Mouse (Mus musculus): ENCODE results near the gene Mcm2.

DNA sequence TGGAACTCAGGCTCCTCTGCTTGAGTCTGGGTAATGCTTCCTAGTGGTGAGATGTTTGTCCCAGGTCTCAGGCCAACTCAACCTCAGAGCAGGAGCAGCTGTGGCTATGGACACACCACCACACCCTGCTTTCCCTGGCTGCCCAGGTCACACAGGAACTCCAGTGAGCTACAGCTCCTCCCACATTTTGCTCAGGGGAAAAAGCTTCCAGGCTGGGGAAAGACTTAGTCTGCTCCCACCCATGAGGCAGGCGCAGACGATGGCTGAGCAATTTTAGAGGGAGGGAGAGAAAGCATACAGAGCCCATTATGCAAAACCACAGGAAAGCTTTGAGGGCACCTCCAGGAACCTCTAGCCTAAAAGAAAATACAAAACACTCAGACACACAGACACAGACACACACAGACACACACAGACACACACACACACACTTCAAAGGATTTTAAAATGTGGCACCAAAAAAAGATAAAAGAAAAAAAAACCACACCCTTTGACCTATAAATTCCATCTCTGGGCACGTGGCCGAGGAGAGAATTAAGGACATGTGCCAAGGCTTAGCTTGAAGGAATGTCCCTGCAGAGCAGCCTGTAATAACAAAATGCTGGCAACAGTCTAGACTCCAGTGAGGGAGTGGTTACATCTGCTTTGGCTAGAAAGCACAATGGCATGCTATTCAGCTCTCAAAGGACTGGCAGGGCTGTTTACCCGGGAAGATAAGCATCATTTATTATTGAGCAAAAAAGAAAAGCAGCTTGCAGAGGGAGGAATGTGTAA lies 26.1 kb upstream of the Mcm2 start:
- TF ChIP-seq CTCF (IDR thresholded peaks at IDR 0.05; ENCODE audit: borderline replicate concordance, insufficient read depth, low read length) (no peak), POLR2A (IDR thresholded peaks at IDR 0.05; ENCODE audit: low read depth, low read length) (peak; percentile 53)
